Mouse (Mus musculus): ENCODE data around the gene Bag6.

GRCm38 (mm10) chr17:35092403-35093198 is 42.4 kb upstream of the Bag6 start:
- TF ChIP-seq CTCF (IDR thresholded peaks at IDR 0.05; ENCODE audit: low read depth, low read length) = no peak
- no peak for TF ChIP-seq GATA1 (IDR thresholded peaks at IDR 0.05; ENCODE audit: borderline replicate concordance, low read length)
- TF ChIP-seq TAL1 (conservative IDR thresholded peaks at IDR 0.05; ENCODE audit: low read depth, low read length) = no peak

Measured in G1E (cell line).